Mouse (Mus musculus): ENCODE measurements around the gene Zfp184.

DNA sequence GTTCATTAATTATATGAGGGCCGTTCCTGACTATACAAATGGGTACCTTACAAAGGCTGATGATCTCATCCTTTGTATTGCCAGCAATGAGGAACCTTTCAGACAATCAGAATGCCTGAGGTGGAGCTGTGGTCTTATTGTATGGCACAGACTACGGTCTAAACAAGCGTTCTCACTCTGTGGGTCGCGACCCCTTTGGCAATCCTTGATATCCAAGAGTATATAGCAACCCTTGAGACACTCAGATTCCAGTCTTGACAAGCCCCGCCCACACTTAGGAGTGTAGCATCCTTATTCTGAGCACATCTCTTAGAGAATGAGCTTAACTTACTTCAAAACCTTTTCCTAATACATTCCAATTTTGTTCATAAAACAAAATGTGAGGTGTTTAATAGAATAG lies 28.8 kb upstream of the Zfp184 start:
- TF ChIP-seq CTCF (IDR thresholded peaks at IDR 0.05) (no peak), POLR2A (IDR thresholded peaks at IDR 0.05; ENCODE audit: insufficient read depth, low read depth, low read length) (no peak), EP300 (IDR thresholded peaks at IDR 0.05; ENCODE audit: insufficient read depth, low read depth, low read length) (no peak)

Measured in heart, adult 2 months (tissue).